Mouse (Mus musculus) thymus, adult 2 months (tissue): ENCODE data around the gene Col6a4.

Experiments
- CTCF ChIP-seq: fragments of 200-500 bp; IDR thresholded peaks from 2 replicates; pipeline ENCODE4 v1.5.1; 2012; ENCODE audit warnings: mild to moderate bottlenecking, control low read depth, low read length, moderate library complexity, borderline replicate concordance; ENCODE audit not compliant: control insufficient read depth, poor library complexity, insufficient read depth; ENCODE audit errors: extremely low read depth
- POLR2A ChIP-seq: fragments of 200-500 bp; IDR thresholded peaks from 2 replicates; pipeline ENCODE4 v1.6.1; 2012; ENCODE audit warnings: mild to moderate bottlenecking, low read length, control low read depth, moderate library complexity; ENCODE audit not compliant: control insufficient read depth, poor library complexity, insufficient read depth; ENCODE audit errors: extremely low read depth

GRCm38 (mm10) chr9:106123599-106123998 is 27.0 kb upstream of the Col6a4 start:
- TF ChIP-seq POLR2A (no peak), CTCF (no peak)
